In the genomic region with DNA sequence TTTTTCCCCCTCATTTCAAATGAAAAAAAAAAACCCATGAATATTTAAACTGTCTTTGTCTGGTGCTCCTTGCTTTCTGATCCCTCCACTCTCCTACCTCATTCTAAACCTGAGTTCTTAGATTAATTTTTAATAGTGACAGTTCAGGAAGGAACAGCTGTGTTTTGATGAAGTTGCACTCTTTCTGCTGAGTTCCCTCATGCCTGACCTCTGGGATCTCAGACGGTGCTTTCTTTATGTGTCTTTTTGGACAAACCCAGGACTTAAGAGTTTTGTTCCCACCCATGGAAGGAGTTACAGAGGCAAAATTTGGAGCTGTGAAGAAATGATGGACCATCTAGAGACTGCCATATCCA, we compare ENCODE assay signal across 21 mouse cellular contexts.
"Had no signal": no experiment of that assay in that cellular context is flagged by ENCODE, and none has a peak within 500 bp of the region (broad histone marks: within the 10 kb centered on the region; RNA-seq: fewer than 3 reads in every experiment).

No protein-coding gene starts in this region.

- H3K4me2 ChIP-seq: heart, embryonic 11.5 days; heart, embryonic 13.5 days; heart, embryonic 15.5 days; hindbrain, embryonic 13.5 days; hindbrain, embryonic 15.5 days; limb, embryonic 13.5 days; limb, embryonic 15.5 days; liver, embryonic 12.5 days had no signal

- ATAC-seq: forebrain, postnatal 0 days; hindbrain, postnatal 0 days; intestine, embryonic 16.5 days; liver, embryonic 12.5 days had no signal

- H3K4me3 ChIP-seq: heart, adult 2 months; heart, embryonic 13.5 days; heart, embryonic 15.5 days; hindbrain, embryonic 13.5 days; hindbrain, embryonic 15.5 days; limb, embryonic 13.5 days; limb, embryonic 15.5 days; liver, embryonic 12.5 days had no signal

- DNase-seq: forebrain, postnatal 0 days; gastrocnemius, postnatal 14 days; gastrocnemius, postnatal 36 days; heart, adult 11 months; heart, adult 2 months; heart, postnatal 14 days; heart, postnatal 36 days; layer of hippocampus, adult 9-11 months; layer of hippocampus, postnatal 36 days; left cerebral cortex, postnatal 4 days had no signal

- H3K36me3 ChIP-seq: heart, embryonic 13.5 days; heart, embryonic 15.5 days; hindbrain, embryonic 13.5 days; hindbrain, embryonic 15.5 days; limb, embryonic 13.5 days; limb, embryonic 15.5 days; liver, embryonic 12.5 days had no signal

- H3K9me3 ChIP-seq: heart, embryonic 15.5 days; hindbrain, embryonic 13.5 days; hindbrain, embryonic 15.5 days; limb, embryonic 13.5 days; limb, embryonic 15.5 days; liver, embryonic 12.5 days had no signal

- H3K4me1 ChIP-seq: heart, embryonic 15.5 days; hindbrain, embryonic 15.5 days; limb, embryonic 13.5 days; limb, embryonic 15.5 days; liver, embryonic 12.5 days had no signal

- H3K27me3 ChIP-seq: heart, embryonic 15.5 days; hindbrain, embryonic 13.5 days; hindbrain, embryonic 15.5 days; limb, embryonic 13.5 days; limb, embryonic 15.5 days; liver, embryonic 12.5 days had no signal

- H3K27ac ChIP-seq: heart, adult 2 months; heart, embryonic 13.5 days; heart, embryonic 15.5 days; hindbrain, embryonic 13.5 days; hindbrain, embryonic 15.5 days; hindbrain, postnatal 0 days; limb, embryonic 13.5 days; limb, embryonic 15.5 days; liver, embryonic 12.5 days; liver, embryonic 14.5 days had no signal

- H3K9ac ChIP-seq: forebrain, postnatal 0 days; heart, embryonic 13.5 days; heart, embryonic 15.5 days; hindbrain, embryonic 13.5 days; hindbrain, embryonic 15.5 days; limb, embryonic 13.5 days; limb, embryonic 15.5 days; liver, embryonic 12.5 days; liver, embryonic 14.5 days had no signal
